Mouse (Mus musculus) embryo, embryonic 10 days (tissue): ENCODE results near the gene Zfp710.
"Not testable (repeated sequence)": the region's sequence is repeated elsewhere in the genome, so short reads cannot be mapped to it uniquely, and the experiment has no call there.

Experiments
- DNase-seq: peaks from one replicate; pipeline ENCODE4 v3.0.0-alpha.2; 2015; ENCODE audit warnings: low spot score

Gene Zfp710

GRCm38 (mm10) chr7:80114451-80115223 is 90.0 kb downstream of the Zfp710 start:
- peak; percentile 81 for DNase-seq

DNA sequence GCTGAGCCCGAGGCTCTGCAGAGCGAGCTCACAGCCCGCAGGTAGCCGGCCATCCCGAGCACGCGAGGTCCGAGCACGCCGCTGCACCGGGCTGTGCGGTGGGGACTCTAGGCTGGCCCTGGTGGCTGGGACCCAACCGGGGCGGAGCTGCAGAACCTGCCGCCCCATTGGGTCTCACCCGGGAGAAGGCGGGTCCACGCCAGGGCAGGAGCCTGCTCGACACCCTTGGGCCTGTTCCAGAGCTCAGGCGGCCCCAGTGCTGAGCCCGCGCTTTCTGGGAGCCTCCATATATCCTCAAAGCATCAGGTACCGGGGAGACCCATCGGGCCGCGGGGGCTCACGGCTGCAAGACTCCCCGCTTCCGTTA is 90.6 kb downstream of the Zfp710 start, which contains the start of gene Idh2:
Gene Idh2 (minus strand): TSS at position 169 of the 367 bp plus-strand sequence.
- DNase-seq = peak; percentile 90

DNA sequence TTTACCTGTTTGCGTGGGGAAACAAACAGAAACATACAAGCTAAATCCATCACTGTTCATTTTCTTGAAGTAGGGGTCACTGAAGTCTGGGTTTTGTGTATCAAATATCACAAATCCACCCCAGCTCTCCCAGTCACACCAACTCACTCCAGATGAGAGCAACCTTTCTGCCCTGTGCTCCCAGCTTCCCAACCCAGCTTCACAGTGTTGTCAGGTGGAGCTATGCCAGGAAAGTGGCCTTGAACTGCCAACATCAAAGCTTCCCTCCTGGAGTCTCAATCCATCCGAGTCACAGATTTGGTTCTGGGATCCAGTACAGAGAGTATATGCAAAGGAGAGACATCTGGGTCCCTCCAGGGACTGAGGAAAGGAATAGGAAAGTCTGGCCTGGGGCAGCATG is 91.5 kb downstream of the Zfp710 start:
- DNase-seq = no peak

GRCm38 (mm10) chr7:80119198-80119597 is 94.6 kb downstream of the Zfp710 start:
- no peak for DNase-seq

DNA sequence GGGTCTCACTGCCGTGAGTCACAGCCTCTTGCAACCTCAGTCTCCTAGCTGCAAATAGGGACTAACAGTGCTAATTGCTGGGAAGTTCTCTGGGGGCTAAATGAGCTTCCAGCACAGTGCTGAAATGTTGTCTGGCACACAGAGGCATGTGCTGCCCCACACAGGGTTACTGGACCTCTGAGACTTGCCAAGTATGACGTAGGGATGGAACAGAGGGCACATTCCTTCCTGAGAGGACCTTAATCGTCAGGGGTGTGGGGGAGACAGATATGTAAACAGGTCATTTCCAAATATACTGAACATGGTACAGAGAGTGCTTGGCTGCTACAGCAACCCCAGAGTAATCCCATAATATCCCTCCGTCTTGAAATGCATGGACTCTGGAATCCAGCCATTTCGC is 96.5 kb downstream of the Zfp710 start:
- DNase-seq = no peak

GRCm38 (mm10) chr7:80123115-80123514 is 98.5 kb downstream of the Zfp710 start:
- DNase-seq = no peak

- DNase-seq = no peak
Observed at GRCm38 (mm10) chr7:80123672-80124071, 99.1 kb downstream of the Zfp710 start.

GRCm38 (mm10) chr7:80129278-80129677 is 104.7 kb downstream of the Zfp710 start:
- DNase-seq = no peak

GRCm38 (mm10) chr7:80130344-80131055 is 105.9 kb downstream of the Zfp710 start:
- DNase-seq = no peak

GRCm38 (mm10) chr7:80131315-80131714 is 106.7 kb downstream of the Zfp710 start:
- not testable (repeated sequence) for DNase-seq

DNA sequence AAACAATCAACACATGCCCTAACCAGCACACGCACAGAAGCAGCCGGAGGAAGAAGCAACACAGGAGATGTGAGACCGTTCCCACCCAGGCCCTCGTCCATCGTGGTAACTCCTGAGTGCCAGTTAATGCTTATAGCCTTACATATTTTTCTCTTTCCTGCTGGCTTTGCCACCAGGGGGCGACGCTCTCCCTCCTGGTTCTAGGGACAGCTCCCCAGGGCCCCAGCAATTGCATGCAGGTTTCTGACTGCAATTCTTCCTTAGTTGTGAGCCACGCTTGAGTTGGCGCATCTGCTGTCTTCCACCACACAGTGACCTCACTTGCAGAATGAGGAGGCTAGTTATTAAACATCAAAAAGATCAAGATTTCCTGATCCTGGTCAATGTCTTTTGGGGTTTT is 107.9 kb downstream of the Zfp710 start:
- DNase-seq = peak; percentile 71

GRCm38 (mm10) chr7:80134454-80135172 is 110.0 kb downstream of the Zfp710 start:
- no peak for DNase-seq

DNA sequence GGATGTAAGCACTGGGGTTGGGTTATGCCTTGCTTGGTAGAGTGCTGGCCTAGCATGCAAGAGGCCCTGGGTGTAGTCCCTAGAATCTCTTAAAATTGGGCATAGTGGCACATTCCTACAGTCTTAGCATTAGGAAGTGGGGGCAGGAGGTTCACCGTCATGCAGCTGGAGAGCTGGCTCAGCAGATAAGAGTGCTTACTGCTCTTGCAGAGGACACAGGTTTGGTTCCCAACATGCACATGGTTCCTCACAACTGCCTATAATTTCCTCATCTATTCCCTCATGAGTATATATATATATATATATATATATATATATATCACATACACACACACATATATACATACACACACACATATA is 110.5 kb downstream of the Zfp710 start:
- no peak for DNase-seq

GRCm38 (mm10) chr7:80138375-80138774 is 113.8 kb downstream of the Zfp710 start:
- DNase-seq = no peak

- DNase-seq = peak; percentile 86
Observed at GRCm38 (mm10) chr7:80140815-80141214, 116.2 kb downstream of the Zfp710 start.
